Mouse (Mus musculus): ENCODE data around the gene Cacna1a. TPM values are rescaled to one million over a fixed set of nuclear protein-coding genes. Genes with fewer than 3 reads are reported as not detected.
"Not testable (repeated sequence)": the region's sequence is repeated elsewhere in the genome, so short reads cannot be mapped to it uniquely, and the experiment has no call there.

Cacna1a gene
- polyA plus RNA-seq, 1 experiment from 2014 or later: 8.0 TPM

DNA sequence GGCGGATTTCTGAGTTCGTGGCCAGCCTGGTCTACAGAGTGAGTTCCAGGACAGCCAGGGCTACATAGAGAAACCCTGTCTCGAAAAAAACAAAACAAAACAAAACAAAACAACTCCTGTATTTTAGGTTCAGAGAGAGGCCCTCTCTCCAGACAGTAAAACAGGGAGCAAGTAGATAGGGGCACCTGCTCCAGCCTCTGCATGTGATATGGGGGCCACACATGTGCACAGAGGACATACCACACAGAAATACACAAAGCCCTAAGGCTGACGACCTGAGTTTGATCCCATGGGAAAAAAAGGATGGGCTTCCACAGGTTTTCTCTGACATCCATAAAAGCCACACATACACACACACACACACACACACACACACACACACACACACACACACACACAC, 235.2 kb downstream of the Cacna1a start:
- H3K9ac ChIP-seq; H3K4me1 ChIP-seq; ATAC-seq (ENCODE audit: insufficient number of reproducible peaks, low FRiP score, low TSS enrichment, low read depth); H3K27ac ChIP-seq (replicated peaks); H3K36me3 ChIP-seq; H3K4me3 ChIP-seq (replicated peaks); H3K4me2 ChIP-seq (replicated peaks); H3K9me3 ChIP-seq (replicated peaks); H3K27me3 ChIP-seq: not testable (repeated sequence)
- WGBS: 71% methylated on average over 4 of the region's 4 CpGs

DNA sequence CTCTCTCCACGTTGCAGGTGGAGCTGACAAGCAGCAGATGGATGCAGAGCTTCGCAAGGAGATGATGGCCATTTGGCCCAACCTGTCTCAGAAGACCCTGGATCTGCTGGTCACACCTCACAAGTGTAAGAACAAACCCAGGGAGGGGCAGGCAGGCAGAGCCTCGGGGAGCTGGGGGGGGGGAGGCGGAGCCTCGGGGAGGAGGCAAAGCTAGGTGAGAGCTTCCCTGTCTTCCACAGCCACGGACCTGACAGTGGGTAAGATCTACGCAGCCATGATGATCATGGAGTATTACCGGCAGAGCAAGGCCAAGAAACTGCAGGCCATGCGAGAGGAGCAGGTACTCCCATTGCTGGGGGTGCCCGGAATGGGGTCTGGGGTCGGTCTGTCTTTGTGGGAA, 241.3 kb downstream of the Cacna1a start:
- no peak overlapping the region for H3K27ac ChIP-seq (replicated peaks)
- no peak for ATAC-seq (ENCODE audit: insufficient number of reproducible peaks, low FRiP score, low TSS enrichment, low read depth)
- no peak overlapping the region for H3K4me3 ChIP-seq (replicated peaks)
- no peak overlapping the region for H3K9ac ChIP-seq
- H3K4me1 ChIP-seq: peaks cover 2% of the 10 kb centered on the region; the same call in 1 of the 2 replicates
- no peaks in the 10 kb centered on the region for H3K36me3 ChIP-seq
- 77% methylated on average over 11 of the region's 11 CpGs for WGBS
- no peaks in the 10 kb centered on the region for H3K27me3 ChIP-seq
- no peaks in the 10 kb centered on the region for H3K9me3 ChIP-seq (replicated peaks)
- no peak overlapping the region for H3K4me2 ChIP-seq (replicated peaks)

- Histone ChIP-seq H3K36me3 (no peaks in the 10 kb centered on the region), H3K9me3 (replicated peaks) (no peaks in the 10 kb centered on the region), H3K27ac (replicated peaks) (no peak overlapping the region), H3K27me3 (no peaks in the 10 kb centered on the region), H3K9ac (no peak overlapping the region), H3K4me1 (peaks cover 8% of the 10 kb centered on the region), H3K4me3 (replicated peaks) (no peak overlapping the region), H3K4me2 (replicated peaks) (no peak overlapping the region)
- ATAC-seq (ENCODE audit: insufficient number of reproducible peaks, low FRiP score, low TSS enrichment, low read depth): no peak
- 84% methylated on average over 4 of the region's 4 CpGs for WGBS
Measured at GRCm38 (mm10) chr8:84630145-84630544, 241.9 kb downstream of the Cacna1a start.

DNA sequence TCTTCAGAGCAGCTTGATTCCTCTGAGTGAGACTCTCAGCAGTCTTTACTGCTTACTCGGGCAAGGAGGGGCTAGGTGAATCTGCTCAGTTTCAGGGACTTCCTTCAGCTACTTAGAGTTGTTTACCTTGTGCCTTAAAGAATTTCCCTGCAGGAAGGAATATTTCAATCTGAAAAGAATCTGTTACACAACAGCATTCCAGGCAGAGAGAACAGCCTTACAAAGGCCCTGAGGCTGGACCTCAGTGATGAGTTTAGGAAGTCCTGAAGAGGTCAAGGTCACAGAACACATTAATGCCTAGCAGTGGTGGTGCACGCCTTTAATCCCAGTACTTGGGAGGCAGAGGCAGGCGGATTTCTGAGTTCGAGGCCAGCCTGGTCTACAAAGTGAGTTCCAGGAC, 243.6 kb downstream of the Cacna1a start:
- no peak overlapping the region for H3K9ac ChIP-seq
- 86% methylated on average over 4 of the region's 4 CpGs for WGBS

DNA sequence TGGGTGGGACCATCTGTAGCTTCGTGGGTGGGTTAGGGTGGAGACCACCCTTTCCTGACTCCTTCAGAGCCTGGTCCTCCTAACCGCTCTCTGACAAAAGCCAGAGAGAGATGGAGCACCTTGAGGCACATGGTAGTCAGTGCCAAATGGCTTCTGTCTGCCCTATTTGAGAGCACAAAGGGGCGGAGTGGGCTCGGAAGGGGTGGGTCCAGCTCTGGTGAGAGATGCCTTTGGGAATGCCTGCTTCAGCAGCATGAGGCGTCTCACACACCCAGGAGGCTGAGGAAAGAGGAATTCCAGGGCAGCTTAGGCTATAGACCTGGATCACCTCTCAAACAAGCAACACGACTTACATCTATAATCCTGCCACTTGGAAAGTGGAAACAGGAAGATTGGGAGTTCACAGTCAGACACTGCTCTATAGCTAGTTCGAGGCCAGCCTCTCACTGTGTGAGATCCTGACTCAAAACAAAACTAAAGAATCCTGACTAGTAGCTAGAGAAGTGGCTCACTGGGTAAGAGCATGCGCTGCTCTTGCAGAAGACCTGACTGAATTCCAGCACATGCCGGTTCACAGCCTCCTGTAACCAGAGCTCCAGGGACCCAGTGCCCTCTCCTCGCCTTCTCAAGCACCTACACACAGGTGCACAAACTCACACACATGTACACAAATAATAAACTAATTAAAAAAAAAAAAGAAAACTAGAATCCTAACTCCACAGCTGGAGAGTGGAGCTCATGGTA, 245.8 kb downstream of the Cacna1a start:
- Histone ChIP-seq H3K36me3 (no peaks in the 10 kb centered on the region), H3K27ac (replicated peaks) (no peak overlapping the region), H3K4me1 (peaks cover 30% of the 10 kb centered on the region), H3K9me3 (replicated peaks) (no peaks in the 10 kb centered on the region), H3K9ac (no peak overlapping the region), H3K4me2 (replicated peaks) (no peak overlapping the region), H3K27me3 (no peaks in the 10 kb centered on the region), H3K4me3 (replicated peaks) (no peak overlapping the region)
- 39% methylated on average over 10 of the region's 10 CpGs for WGBS
- ATAC-seq (ENCODE audit: insufficient number of reproducible peaks, low FRiP score, low TSS enrichment, low read depth): no peak

More for the DNA sequence above, 243.6 kb downstream of the Cacna1a start:
- H3K27ac ChIP-seq (replicated peaks): no peak overlapping the region
- H3K9me3 ChIP-seq (replicated peaks): no peaks in the 10 kb centered on the region
- H3K27me3 ChIP-seq: no peaks in the 10 kb centered on the region
- no peak for ATAC-seq (ENCODE audit: insufficient number of reproducible peaks, low FRiP score, low TSS enrichment, low read depth)
- H3K4me3 ChIP-seq (replicated peaks): no peak overlapping the region
- H3K4me1 ChIP-seq: peaks cover 21% of the 10 kb centered on the region
- no peaks in the 10 kb centered on the region for H3K36me3 ChIP-seq
- H3K4me2 ChIP-seq (replicated peaks): no peak overlapping the region

DNA sequence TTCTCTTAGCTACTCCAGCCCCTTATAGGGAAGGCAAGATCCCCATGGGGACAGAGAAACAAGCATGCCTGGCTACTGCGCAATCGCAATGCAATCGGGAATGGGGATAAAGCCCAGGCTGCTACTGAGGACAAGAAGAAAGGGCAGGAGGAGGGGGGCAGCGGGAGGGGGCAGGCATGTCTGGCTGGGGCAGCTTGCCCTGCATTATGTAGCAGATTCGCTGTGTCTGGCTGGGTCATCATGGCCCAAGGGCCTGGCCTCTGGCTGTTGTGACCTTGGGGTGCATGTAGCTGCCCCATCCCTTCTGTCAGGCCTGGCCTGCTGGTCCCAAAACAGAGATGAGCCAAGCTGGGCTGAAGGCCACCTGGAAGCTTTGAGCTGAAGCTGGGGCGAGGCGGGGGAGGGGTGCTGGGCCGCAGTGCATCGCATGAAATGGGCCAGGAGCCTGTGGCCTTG, 246.6 kb downstream of the Cacna1a start:
- H3K4me2 ChIP-seq (replicated peaks): no peak overlapping the region
- no peak overlapping the region for H3K9ac ChIP-seq
- H3K4me1 ChIP-seq: peaks cover 30% of the 10 kb centered on the region
- no peak overlapping the region for H3K27ac ChIP-seq (replicated peaks)
- no peaks in the 10 kb centered on the region for H3K27me3 ChIP-seq
- H3K36me3 ChIP-seq: no peaks in the 10 kb centered on the region
- no peak overlapping the region for H3K4me3 ChIP-seq (replicated peaks)
- H3K9me3 ChIP-seq (replicated peaks): no peaks in the 10 kb centered on the region
- 42% methylated on average over 9 of the region's 9 CpGs for WGBS
- ATAC-seq (ENCODE audit: insufficient number of reproducible peaks, low FRiP score, low TSS enrichment, low read depth): no peak

- Histone ChIP-seq H3K27me3 (no peaks in the 10 kb centered on the region), H3K27ac (replicated peaks) (no peak overlapping the region), H3K36me3 (no peaks in the 10 kb centered on the region), H3K9ac (no peak overlapping the region), H3K4me2 (replicated peaks) (no peak overlapping the region), H3K4me1 (peaks cover 34% of the 10 kb centered on the region), H3K9me3 (replicated peaks) (no peaks in the 10 kb centered on the region), H3K4me3 (replicated peaks) (no peak overlapping the region)
- no peak for ATAC-seq (ENCODE audit: insufficient number of reproducible peaks, low FRiP score, low TSS enrichment, low read depth)
- WGBS: 72% methylated on average over 14 of the region's 14 CpGs
Measured at GRCm38 (mm10) chr8:84635397-84636050, 247.3 kb downstream of the Cacna1a start.

DNA sequence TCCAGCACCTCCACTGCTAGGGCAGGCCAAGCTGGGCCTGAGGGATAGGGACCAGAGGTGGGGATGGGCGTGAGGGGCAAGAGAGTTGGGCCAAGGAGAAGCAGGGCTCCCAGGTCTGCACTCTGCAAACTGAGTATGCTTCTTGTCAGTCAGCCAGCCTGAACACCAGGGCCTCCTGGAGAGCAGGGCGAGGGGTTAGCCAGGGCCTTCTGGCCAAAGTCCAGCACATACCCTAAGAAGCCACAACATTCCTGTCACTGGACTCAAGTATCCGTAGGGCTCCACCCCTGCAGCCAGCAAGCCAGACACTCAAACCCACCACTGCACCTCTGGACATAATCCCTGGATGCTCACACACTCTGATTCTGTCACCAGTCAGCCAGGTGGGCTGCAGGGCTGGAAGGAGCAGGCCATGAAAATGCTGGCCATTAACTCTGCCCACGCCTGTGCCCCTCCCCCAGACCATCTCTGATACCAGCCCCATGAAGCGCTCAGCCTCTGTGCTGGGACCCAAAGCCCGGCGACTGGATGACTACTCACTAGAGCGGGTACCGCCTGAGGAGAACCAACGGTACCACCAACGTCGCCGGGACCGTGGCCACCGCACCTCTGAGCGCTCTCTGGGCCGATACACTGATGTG, 247.9 kb downstream of the Cacna1a start:
- no peak overlapping the region for H3K27ac ChIP-seq (replicated peaks)
- no peak for ATAC-seq (ENCODE audit: insufficient number of reproducible peaks, low FRiP score, low TSS enrichment, low read depth)
- 87% methylated on average over 17 of the region's 17 CpGs for WGBS

GRCm38 (mm10) chr8:84637946-84638554, 249.8 kb downstream of the Cacna1a start:
- Histone ChIP-seq H3K27me3 (no peaks in the 10 kb centered on the region), H3K27ac (replicated peaks) (peak overlapping the region; percentile 92), H3K9ac (peak overlapping the region; percentile 55; the same call in 1 of the 2 replicates), H3K9me3 (replicated peaks) (no peaks in the 10 kb centered on the region), H3K36me3 (no peaks in the 10 kb centered on the region), H3K4me2 (replicated peaks) (peak overlapping the region; percentile 91), H3K4me3 (replicated peaks) (peak overlapping the region; percentile 57), H3K4me1 (peaks cover 34% of the 10 kb centered on the region)
- ATAC-seq (ENCODE audit: insufficient number of reproducible peaks, low FRiP score, low TSS enrichment, low read depth): no peak
- WGBS: 35% methylated on average over 8 of the region's 8 CpGs

More for the DNA sequence above, 247.9 kb downstream of the Cacna1a start:
- Histone ChIP-seq H3K4me3 (replicated peaks) (no peak overlapping the region), H3K4me1 (peaks cover 34% of the 10 kb centered on the region), H3K4me2 (replicated peaks) (no peak overlapping the region), H3K9me3 (replicated peaks) (no peaks in the 10 kb centered on the region), H3K36me3 (no peaks in the 10 kb centered on the region), H3K9ac (no peak overlapping the region), H3K27me3 (no peaks in the 10 kb centered on the region)

DNA sequence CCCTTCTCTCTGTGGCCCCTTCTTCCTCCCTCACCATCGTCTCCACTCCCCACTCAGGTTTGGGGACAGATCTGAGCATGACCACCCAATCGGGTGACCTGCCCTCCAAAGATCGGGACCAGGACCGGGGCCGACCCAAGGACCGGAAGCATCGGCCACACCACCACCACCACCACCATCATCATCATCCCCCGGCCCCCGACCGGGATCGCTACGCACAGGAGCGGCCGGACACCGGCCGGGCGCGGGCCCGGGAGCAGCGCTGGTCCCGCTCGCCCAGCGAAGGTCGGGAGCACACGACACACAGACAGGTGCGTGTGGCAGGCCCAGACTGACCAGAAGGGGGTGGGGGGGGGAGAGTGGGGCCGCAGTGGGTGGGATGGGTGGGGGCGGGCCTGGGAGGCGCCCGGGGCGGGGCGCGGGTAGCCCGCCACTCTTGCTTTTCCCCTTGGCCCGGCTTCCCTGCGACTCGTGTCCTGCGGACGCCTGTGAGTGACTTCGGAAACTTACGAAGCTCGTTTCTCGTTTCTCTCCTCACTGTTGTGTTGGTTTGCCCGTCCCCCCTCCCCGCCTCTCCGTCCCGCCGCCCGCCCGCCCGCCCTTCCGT, 250.4 kb downstream of the Cacna1a start:
- Histone ChIP-seq H3K36me3 (no peaks in the 10 kb centered on the region), H3K9me3 (replicated peaks) (no peaks in the 10 kb centered on the region), H3K27me3 (no peaks in the 10 kb centered on the region), H3K27ac (replicated peaks) (peak overlapping the region; percentile 92), H3K4me2 (replicated peaks) (peak overlapping the region; percentile 91), H3K4me3 (replicated peaks) (peak overlapping the region; percentile 57), H3K4me1 (peaks cover 34% of the 10 kb centered on the region), H3K9ac (peak overlapping the region; percentile 55)
- ATAC-seq (ENCODE audit: insufficient number of reproducible peaks, low FRiP score, low TSS enrichment, low read depth): peak; percentile 26
- WGBS: under 1% methylated on average over 49 of the region's 52 CpGs
